Mouse (Mus musculus): ENCODE data around the gene Fam185a. TPM values are rescaled to one million over a fixed set of nuclear protein-coding genes. Genes with fewer than 3 reads are reported as not detected.

Fam185a gene
- polyA plus RNA-seq, 1 experiment: 10.3 TPM

- H3K4me1 ChIP-seq (ENCODE audit: control insufficient read depth, insufficient read depth, low read length): no peaks in the 10 kb centered on the region
- TF ChIP-seq CTCF (IDR thresholded peaks at IDR 0.05; ENCODE audit: borderline replicate concordance, insufficient read depth, low read length) (no peak), POLR2A (IDR thresholded peaks at IDR 0.05; ENCODE audit: low read depth, low read length) (no peak)
- H3K27ac ChIP-seq (ENCODE audit: insufficient read depth, low read length): no peak overlapping the region
- no peak overlapping the region for H3K4me3 ChIP-seq (ENCODE audit: insufficient read depth, low read length)
Observed at GRCm38 (mm10) chr5:21420609-21421008, 4.1 kb upstream of the Fam185a start.

GRCm38 (mm10) chr5:21426666-21427065, 1.9 kb downstream of the Fam185a start:
- no peak for TF ChIP-seq CTCF (IDR thresholded peaks at IDR 0.05; ENCODE audit: borderline replicate concordance, insufficient read depth, low read length)
- no peak for TF ChIP-seq POLR2A (IDR thresholded peaks at IDR 0.05; ENCODE audit: low read depth, low read length)
- Histone ChIP-seq H3K4me1 (ENCODE audit: control insufficient read depth, insufficient read depth, low read length) (peaks cover 5% of the 10 kb centered on the region), H3K4me3 (ENCODE audit: insufficient read depth, low read length) (peak overlapping the region; percentile 78), H3K27ac (ENCODE audit: insufficient read depth, low read length) (no peak overlapping the region)

GRCm38 (mm10) chr5:21434148-21434929, 9.6 kb downstream of the Fam185a start:
- Histone ChIP-seq H3K4me1 (ENCODE audit: control insufficient read depth, insufficient read depth, low read length) (peaks cover 6% of the 10 kb centered on the region; the same call in 1 of the 2 replicates), H3K4me3 (ENCODE audit: insufficient read depth, low read length) (no peak overlapping the region), H3K27ac (ENCODE audit: insufficient read depth, low read length) (peak overlapping the region; percentile 31)
- no peak for TF ChIP-seq CTCF (IDR thresholded peaks at IDR 0.05; ENCODE audit: borderline replicate concordance, insufficient read depth, low read length)
- TF ChIP-seq POLR2A (IDR thresholded peaks at IDR 0.05; ENCODE audit: low read depth, low read length): no peak

- no peak overlapping the region for H3K4me3 ChIP-seq (ENCODE audit: insufficient read depth, low read length)
- peaks cover 10% of the 10 kb centered on the region; the same call in 1 of the 2 replicates for H3K4me1 ChIP-seq (ENCODE audit: control insufficient read depth, insufficient read depth, low read length)
- TF ChIP-seq CTCF (IDR thresholded peaks at IDR 0.05; ENCODE audit: borderline replicate concordance, insufficient read depth, low read length): no peak
- TF ChIP-seq POLR2A (IDR thresholded peaks at IDR 0.05; ENCODE audit: low read depth, low read length): no peak
- no peak overlapping the region for H3K27ac ChIP-seq (ENCODE audit: insufficient read depth, low read length)
Observed at GRCm38 (mm10) chr5:21436471-21436975, 11.8 kb downstream of the Fam185a start.

- Histone ChIP-seq H3K4me1 (ENCODE audit: control insufficient read depth, insufficient read depth, low read length) (peaks cover 10% of the 10 kb centered on the region; the same call in 1 of the 2 replicates), H3K4me3 (ENCODE audit: insufficient read depth, low read length) (no peak overlapping the region), H3K27ac (ENCODE audit: insufficient read depth, low read length) (no peak overlapping the region)
- TF ChIP-seq POLR2A (IDR thresholded peaks at IDR 0.05; ENCODE audit: low read depth, low read length): no peak
- no peak for TF ChIP-seq CTCF (IDR thresholded peaks at IDR 0.05; ENCODE audit: borderline replicate concordance, insufficient read depth, low read length)
Observed at GRCm38 (mm10) chr5:21438428-21438827, 13.7 kb downstream of the Fam185a start.

GRCm38 (mm10) chr5:21439446-21440110, 14.8 kb downstream of the Fam185a start:
- TF ChIP-seq POLR2A (IDR thresholded peaks at IDR 0.05; ENCODE audit: low read depth, low read length): no peak
- no peak for TF ChIP-seq CTCF (IDR thresholded peaks at IDR 0.05; ENCODE audit: borderline replicate concordance, insufficient read depth, low read length)
- no peak overlapping the region for H3K27ac ChIP-seq (ENCODE audit: insufficient read depth, low read length)
- H3K4me1 ChIP-seq (ENCODE audit: control insufficient read depth, insufficient read depth, low read length): peaks cover 11% of the 10 kb centered on the region; the same call in 1 of the 2 replicates
- H3K4me3 ChIP-seq (ENCODE audit: insufficient read depth, low read length): no peak overlapping the region

- no peak for TF ChIP-seq CTCF (IDR thresholded peaks at IDR 0.05; ENCODE audit: borderline replicate concordance, insufficient read depth, low read length)
- H3K27ac ChIP-seq (ENCODE audit: insufficient read depth, low read length): no peak overlapping the region; the same call in 1 of the 2 replicates
- H3K4me1 ChIP-seq (ENCODE audit: control insufficient read depth, insufficient read depth, low read length): peaks cover 9% of the 10 kb centered on the region; the same call in 1 of the 2 replicates
- H3K4me3 ChIP-seq (ENCODE audit: insufficient read depth, low read length): no peak overlapping the region
Observed at GRCm38 (mm10) chr5:21440833-21441530, 16.2 kb downstream of the Fam185a start.

GRCm38 (mm10) chr5:21467387-21467786, 42.6 kb downstream of the Fam185a start:
- Histone ChIP-seq H3K4me3 (ENCODE audit: insufficient read depth, low read length) (no peak overlapping the region), H3K27ac (ENCODE audit: insufficient read depth, low read length) (no peak overlapping the region), H3K4me1 (ENCODE audit: control insufficient read depth, insufficient read depth, low read length) (no peaks in the 10 kb centered on the region)
- no peak for TF ChIP-seq POLR2A (IDR thresholded peaks at IDR 0.05; ENCODE audit: low read depth, low read length)

- Histone ChIP-seq H3K27ac (ENCODE audit: insufficient read depth, low read length) (no peak overlapping the region), H3K4me3 (ENCODE audit: insufficient read depth, low read length) (no peak overlapping the region), H3K4me1 (ENCODE audit: control insufficient read depth, insufficient read depth, low read length) (no peaks in the 10 kb centered on the region)
- TF ChIP-seq POLR2A (IDR thresholded peaks at IDR 0.05; ENCODE audit: low read depth, low read length) (no peak), CTCF (IDR thresholded peaks at IDR 0.05; ENCODE audit: borderline replicate concordance, insufficient read depth, low read length) (no peak)
Observed at GRCm38 (mm10) chr5:21468100-21468499, 43.3 kb downstream of the Fam185a start.
